Mouse (Mus musculus) G1E (cell line): ENCODE data around the gene Tbc1d1.

Experiments
- CTCF ChIP-seq: IDR thresholded peaks from 2 replicates; pipeline ENCODE4 v1.5.1; 2012; ENCODE audit warnings: low read depth, low read length, inconsistent platforms, mixed read lengths
- GATA1 ChIP-seq: IDR thresholded peaks from 2 replicates; pipeline ENCODE4 v1.6.1; 2012; ENCODE audit warnings: borderline replicate concordance, low read length, inconsistent platforms, mixed read lengths
- TAL1 ChIP-seq: conservative IDR thresholded peaks from 2 replicates; pipeline ENCODE4 v1.6.1; 2012; ENCODE audit warnings: low read depth, low read length, inconsistent platforms, mixed read lengths

- TF ChIP-seq CTCF: no peak
- no peak for TF ChIP-seq GATA1
- TF ChIP-seq TAL1: no peak
Observed at GRCm38 (mm10) chr5:64291657-64292056, 135.6 kb downstream of the Tbc1d1 start.
